Comparison of ENCODE assay signal across 8 mouse cellular contexts in genomic region chr11:80383019-80383625, GRCm38 (mm10). TPM values are rescaled to one million over a fixed set of nuclear protein-coding genes. Genes with fewer than 3 reads are reported as not detected.
A peak's percentile ranks its signal among the peaks of the same experiment; 100 is the strongest.
DNase-seq lines count a peak whose midpoint lies in the region; ATAC-seq and TF ChIP-seq lines count a peak whose summit lies in the region.

TSS of gene Zfp207 (plus strand) at chr11:80383279.

- H3K9ac ChIP-seq in hindbrain, postnatal 0 days (replicated peaks; ENCODE audit: low read length), result peak within 1 kb of the TSS; percentile 84

- no peaks in the 10 kb centered on the region for H3K27me3 ChIP-seq in hindbrain, postnatal 0 days (ENCODE audit: insufficient read depth, low read length)

- peak within 1 kb of the TSS; percentile 95 for H3K27ac ChIP-seq in gastrocnemius, adult 2 months
- H3K27ac ChIP-seq in hindbrain, postnatal 0 days, result peak within 1 kb of the TSS; percentile 90
- H3K27ac ChIP-seq in left cerebral cortex, adult 2 months, result peak within 1 kb of the TSS; percentile 98

- H3K9me3 ChIP-seq in hindbrain, postnatal 0 days (ENCODE audit: low read length), result no peaks in the 10 kb centered on the region

- intact Hi-C loops in gastrocnemius, adult 2 months (cut with DNase I), result no loop called here
- intact Hi-C loops in left cerebral cortex, adult 2 months (cut with DNase I), result no loop called here

- no peak for TF ChIP-seq CTCF in gastrocnemius, adult 2 months (IDR thresholded peaks at IDR 0.05)
- no peak; the same call in 1 of the 2 replicates for TF ChIP-seq CTCF in hindbrain, postnatal 0 days (IDR thresholded peaks at IDR 0.05; ENCODE audit: low read depth)
- no peak for TF ChIP-seq CTCF in left cerebral cortex, adult 2 months (IDR thresholded peaks at IDR 0.05)

- H3K4me1 ChIP-seq in hindbrain, postnatal 0 days (ENCODE audit: insufficient read depth, low read length), result peaks cover 16% of the 10 kb centered on the region

- peak within 1 kb of the TSS; percentile 83 for H3K4me2 ChIP-seq in hindbrain, postnatal 0 days (ENCODE audit: low read depth, low read length)

- peak within 1 kb of the TSS; percentile 84 for H3K4me3 ChIP-seq in gastrocnemius, adult 2 months
- H3K4me3 ChIP-seq in hindbrain, postnatal 0 days (ENCODE audit: low read length), result peak within 1 kb of the TSS; percentile 60
- H3K4me3 ChIP-seq in left cerebral cortex, adult 2 months, result peak within 1 kb of the TSS; percentile 70

- WGBS in hindbrain, postnatal 0 days, result under 1% methylated on average over 33 of the region's 33 CpGs

- no peaks in the 10 kb centered on the region; the same call in 1 of the 2 replicates for H3K36me3 ChIP-seq in hindbrain, postnatal 0 days (ENCODE audit: insufficient read depth, low read length)

- DNase-seq in ZHBTc4 (ENCODE audit: low read depth, low spot score), result peak; percentile 98
- peak; percentile 99 for DNase-seq in gastrocnemius, adult 2 months
- DNase-seq in hindbrain, postnatal 0 days (ENCODE audit: low spot score), result peak; percentile 99
- DNase-seq in left cerebral cortex, adult 2 months (ENCODE audit: extremely low spot score in 1 of 2, low spot score in 2 of 2), result peak; percentile 97 to 98
- DNase-seq in right cerebral cortex, adult 2 months (ENCODE audit: low spot score in 2 of 2), result peak; percentile 99
- DNase-seq in urinary bladder, postnatal 14 days (ENCODE audit: low spot score), result peak; percentile 99

- peak; percentile 94 for ATAC-seq in common myeloid progenitor, adult 5-6 weeks (replicated peaks; ENCODE audit: low read depth, poor library complexity, severe bottlenecking)
- peak; percentile 97 for ATAC-seq in hindbrain, postnatal 0 days
- peak; percentile 95 for ATAC-seq in megakaryocyte, adult 5-6 weeks (ENCODE audit: poor library complexity, severe bottlenecking)

RNA-seq across cellular contexts. Expression of gene Zfp207, which starts in this region (rescaled TPM):
- 244 and 248 TPM in 2 replicates for total RNA-seq in common myeloid progenitor, adult 5-6 weeks (2017)
- total RNA-seq in gastrocnemius, adult 2 months (2021), result 10 to 100 TPM; 60.9 to 61.1 TPM
- total RNA-seq in hindbrain, postnatal 0 days (2014; rRNA removed), result 192 and 228 TPM in 2 replicates
- 141 and 149 TPM in 2 replicates for polyA plus RNA-seq in hindbrain, postnatal 0 days (2015; fragmentation: Nextera tagmentation; extraction: Ambion mirVana)
- total RNA-seq in left cerebral cortex, adult 2 months (2021), result 100 to 1,000 TPM; 132 to 135 TPM
- 350 and 374 TPM in 2 replicates for total RNA-seq in megakaryocyte, adult 5-6 weeks (2015)
- 194 and 212 TPM in 2 replicates for total RNA-seq in megakaryocyte, adult 5-6 weeks (2017)

Comparison
In these comparisons a context has a peak if more than half of its experiments do, and no peak if none do; other contexts are left out.
1. Peak in every context shown above with its lines: DNase-seq, ATAC-seq, H3K4me3 ChIP-seq and H3K27ac ChIP-seq.